Mouse (Mus musculus): ENCODE results near the gene Nrp1. TPM values are rescaled to one million over a fixed set of nuclear protein-coding genes. Genes with fewer than 3 reads are reported as not detected.
A peak's percentile ranks its signal among the peaks of the same experiment; 100 is the strongest.

The Nrp1 gene
- polyA plus RNA-seq, 1 experiment = 6.0 TPM

- Histone ChIP-seq H3K27ac (ENCODE audit: control insufficient read depth, insufficient read depth, low read depth, low read length, poor library complexity) (no peak overlapping the region), H3K4me3 (replicated peaks; ENCODE audit: control insufficient read depth, low read depth, low read length) (no peak overlapping the region), H3K4me1 (ENCODE audit: control insufficient read depth, insufficient read depth, low read length) (no peaks in the 10 kb centered on the region; the same call in 1 of the 2 replicates)
- 42% methylated on average over 2 of the region's 2 CpGs for WGBS
- TF ChIP-seq POLR2A (IDR thresholded peaks at IDR 0.05; ENCODE audit: borderline replicate concordance, control insufficient read depth, low read depth, low read length) (no peak), CTCF (IDR thresholded peaks at IDR 0.05; ENCODE audit: control insufficient read depth, insufficient read depth, low read length) (no peak)
These were observed 116.2 kb downstream of the Nrp1 start for GRCm38 (mm10) chr8:128474614-128475013.

- no peak overlapping the region for H3K4me3 ChIP-seq (replicated peaks; ENCODE audit: control insufficient read depth, low read depth, low read length)
- no peak overlapping the region for H3K27ac ChIP-seq (ENCODE audit: control insufficient read depth, insufficient read depth, low read depth, low read length, poor library complexity)
These were observed 117.8 kb downstream of the Nrp1 start for GRCm38 (mm10) chr8:128476206-128476605.

DNA sequence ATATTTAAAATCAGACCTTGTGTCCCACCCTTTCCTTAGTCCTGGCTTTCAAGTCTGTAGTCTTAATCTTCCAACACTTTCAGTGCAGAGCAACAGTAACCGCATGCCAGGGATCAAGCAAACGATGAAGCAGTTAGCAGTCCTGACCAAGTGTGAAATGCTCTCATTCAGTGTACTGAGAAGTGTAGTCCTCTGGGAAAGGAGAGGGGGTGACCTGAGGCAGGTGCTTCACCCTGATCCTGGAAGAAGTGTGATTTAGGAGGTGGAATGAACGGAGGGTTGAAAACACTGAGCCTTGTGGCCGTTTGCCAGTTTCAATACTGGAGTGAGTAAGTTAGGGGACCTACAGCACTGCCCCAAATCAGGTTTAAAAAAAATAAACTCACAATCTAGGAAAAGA is 119.6 kb downstream of the Nrp1 start:
- TF ChIP-seq POLR2A (IDR thresholded peaks at IDR 0.05; ENCODE audit: borderline replicate concordance, control insufficient read depth, low read depth, low read length) (no peak), CTCF (IDR thresholded peaks at IDR 0.05; ENCODE audit: control insufficient read depth, insufficient read depth, low read length) (no peak)
- Histone ChIP-seq H3K4me3 (replicated peaks; ENCODE audit: control insufficient read depth, low read depth, low read length) (no peak overlapping the region), H3K27ac (ENCODE audit: control insufficient read depth, insufficient read depth, low read depth, low read length, poor library complexity) (no peak overlapping the region), H3K4me1 (ENCODE audit: control insufficient read depth, insufficient read depth, low read length) (peaks cover 5% of the 10 kb centered on the region)
- WGBS = 88% methylated on average over 4 of the region's 4 CpGs

More at GRCm38 (mm10) chr8:128476206-128476605, 117.8 kb downstream of the Nrp1 start:
- TF ChIP-seq CTCF (IDR thresholded peaks at IDR 0.05; ENCODE audit: control insufficient read depth, insufficient read depth, low read length) (no peak), POLR2A (IDR thresholded peaks at IDR 0.05; ENCODE audit: borderline replicate concordance, control insufficient read depth, low read depth, low read length) (no peak)
- 34% methylated on average over 1 of the region's 1 CpGs for WGBS
- H3K4me1 ChIP-seq (ENCODE audit: control insufficient read depth, insufficient read depth, low read length) = peaks cover 5% of the 10 kb centered on the region

DNA sequence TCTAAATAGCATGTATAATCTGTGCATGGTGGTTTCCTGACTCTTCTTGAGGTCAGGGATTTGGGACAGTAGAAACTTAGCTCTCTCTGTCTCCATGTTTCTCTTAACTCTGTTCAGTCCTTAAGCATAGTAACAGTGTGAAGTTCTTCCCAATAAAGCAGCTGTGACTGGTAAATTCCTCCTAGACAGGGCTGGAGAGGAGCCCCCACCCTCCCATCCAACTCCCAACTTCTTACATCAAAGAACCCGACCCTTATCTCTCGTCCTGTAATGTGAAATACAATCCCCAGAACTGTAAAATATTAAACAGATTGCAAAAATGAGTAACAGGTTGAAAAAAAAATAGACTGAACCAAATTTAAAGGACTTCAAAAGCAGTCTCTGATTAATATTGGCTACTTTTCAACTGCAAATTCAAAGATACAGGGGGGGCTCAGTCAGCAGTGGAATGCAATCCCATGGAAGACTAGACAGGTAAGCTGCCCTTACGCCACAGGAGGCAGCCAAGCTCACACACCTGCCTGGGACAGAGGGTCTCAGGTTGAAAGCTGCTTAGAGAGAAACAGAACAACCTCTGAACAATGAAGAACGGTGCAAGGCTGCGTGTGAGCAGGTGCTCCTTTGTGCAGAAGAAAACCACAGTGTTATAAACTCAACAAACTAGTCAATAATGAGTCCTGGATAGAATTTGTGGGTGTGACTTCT is 121.1 kb downstream of the Nrp1 start:
- peaks cover 5% of the 10 kb centered on the region for H3K4me1 ChIP-seq (ENCODE audit: control insufficient read depth, insufficient read depth, low read length)
- H3K27ac ChIP-seq (ENCODE audit: control insufficient read depth, insufficient read depth, low read depth, low read length, poor library complexity) = no peak overlapping the region
- TF ChIP-seq POLR2A (IDR thresholded peaks at IDR 0.05; ENCODE audit: borderline replicate concordance, control insufficient read depth, low read depth, low read length) = no peak
- TF ChIP-seq CTCF (IDR thresholded peaks at IDR 0.05; ENCODE audit: control insufficient read depth, insufficient read depth, low read length) = no peak
- WGBS = 75% methylated on average over 5 of the region's 5 CpGs
- H3K4me3 ChIP-seq (replicated peaks; ENCODE audit: control insufficient read depth, low read depth, low read length) = no peak overlapping the region

- Histone ChIP-seq H3K27ac (ENCODE audit: control insufficient read depth, insufficient read depth, low read depth, low read length, poor library complexity) (peak overlapping the region; percentile 10; the same call in 1 of the 2 replicates), H3K4me3 (replicated peaks; ENCODE audit: control insufficient read depth, low read depth, low read length) (no peak overlapping the region), H3K4me1 (ENCODE audit: control insufficient read depth, insufficient read depth, low read length) (peaks cover 5% of the 10 kb centered on the region)
- WGBS = 12% methylated on average over 8 of the region's 8 CpGs
- TF ChIP-seq CTCF (IDR thresholded peaks at IDR 0.05; ENCODE audit: control insufficient read depth, insufficient read depth, low read length) (no peak), POLR2A (IDR thresholded peaks at IDR 0.05; ENCODE audit: borderline replicate concordance, control insufficient read depth, low read depth, low read length) (no peak)
These were observed 122.7 kb downstream of the Nrp1 start for GRCm38 (mm10) chr8:128480896-128481665.

GRCm38 (mm10) chr8:128483344-128483743 is 124.9 kb downstream of the Nrp1 start:
- Histone ChIP-seq H3K4me1 (ENCODE audit: control insufficient read depth, insufficient read depth, low read length) (peaks cover 6% of the 10 kb centered on the region), H3K4me3 (replicated peaks; ENCODE audit: control insufficient read depth, low read depth, low read length) (no peak overlapping the region), H3K27ac (ENCODE audit: control insufficient read depth, insufficient read depth, low read depth, low read length, poor library complexity) (no peak overlapping the region)
- TF ChIP-seq CTCF (IDR thresholded peaks at IDR 0.05; ENCODE audit: control insufficient read depth, insufficient read depth, low read length) (no peak), POLR2A (IDR thresholded peaks at IDR 0.05; ENCODE audit: borderline replicate concordance, control insufficient read depth, low read depth, low read length) (no peak)
- 80% methylated on average over 3 of the region's 3 CpGs for WGBS

GRCm38 (mm10) chr8:128484720-128485124 is 126.3 kb downstream of the Nrp1 start:
- no peak overlapping the region for H3K4me3 ChIP-seq (replicated peaks; ENCODE audit: control insufficient read depth, low read depth, low read length)
- H3K27ac ChIP-seq (ENCODE audit: control insufficient read depth, insufficient read depth, low read depth, low read length, poor library complexity) = no peak overlapping the region
- 36% methylated on average over 1 of the region's 1 CpGs for WGBS
- TF ChIP-seq POLR2A (IDR thresholded peaks at IDR 0.05; ENCODE audit: borderline replicate concordance, control insufficient read depth, low read depth, low read length) (no peak), CTCF (IDR thresholded peaks at IDR 0.05; ENCODE audit: control insufficient read depth, insufficient read depth, low read length) (no peak)
- H3K4me1 ChIP-seq (ENCODE audit: control insufficient read depth, insufficient read depth, low read length) = peaks cover 6% of the 10 kb centered on the region

DNA sequence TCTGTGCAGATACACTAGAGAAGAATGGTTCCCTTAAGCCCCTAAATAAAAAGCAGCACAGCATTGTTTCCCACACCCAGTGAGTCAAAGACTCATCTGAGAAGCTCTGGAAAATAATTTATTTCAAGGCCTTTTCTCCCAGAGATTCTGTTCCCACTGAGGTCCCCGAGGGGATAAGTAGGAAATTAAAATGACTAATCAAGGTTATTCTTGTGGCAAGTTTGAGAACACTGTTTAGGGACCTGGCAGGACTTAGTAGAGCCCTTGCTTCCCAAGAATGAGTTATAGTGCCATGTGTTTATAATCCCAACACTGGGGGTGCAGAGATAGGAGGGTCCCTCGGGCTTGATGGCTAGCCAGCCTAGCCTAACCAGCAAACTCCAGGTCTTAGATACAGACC is 127.6 kb downstream of the Nrp1 start:
- WGBS = 67% methylated on average over 2 of the region's 2 CpGs
- H3K27ac ChIP-seq (ENCODE audit: control insufficient read depth, insufficient read depth, low read depth, low read length, poor library complexity) = no peak overlapping the region
- peaks cover 2% of the 10 kb centered on the region; the same call in 1 of the 2 replicates for H3K4me1 ChIP-seq (ENCODE audit: control insufficient read depth, insufficient read depth, low read length)
- no peak for TF ChIP-seq POLR2A (IDR thresholded peaks at IDR 0.05; ENCODE audit: borderline replicate concordance, control insufficient read depth, low read depth, low read length)
- no peak for TF ChIP-seq CTCF (IDR thresholded peaks at IDR 0.05; ENCODE audit: control insufficient read depth, insufficient read depth, low read length)
- H3K4me3 ChIP-seq (replicated peaks; ENCODE audit: control insufficient read depth, low read depth, low read length) = no peak overlapping the region
